In genomic region chr15:25858611-25859058, GRCm38 (mm10) we compare ENCODE assay signal across 10 mouse cellular contexts. TPM values are rescaled to one million over a fixed set of nuclear protein-coding genes. Genes with fewer than 3 reads are reported as not detected.
A peak's percentile ranks its signal among the peaks of the same experiment; 100 is the strongest.
DNase-seq lines count a peak whose midpoint lies in the region; ATAC-seq and TF ChIP-seq lines count a peak whose summit lies in the region.
"Had no signal": no experiment of that assay in that cellular context is flagged by ENCODE, and none has a peak within 500 bp of the region (broad histone marks: within the 10 kb centered on the region; RNA-seq: fewer than 3 reads in every experiment).

No protein-coding gene starts in this region.

- H3K9me3 ChIP-seq in kidney, postnatal 0 days (replicated peaks; ENCODE audit: low read length), result no peaks in the 10 kb centered on the region
- no peaks in the 10 kb centered on the region for H3K9me3 ChIP-seq in forebrain, embryonic 13.5 days (replicated peaks)
- no peaks in the 10 kb centered on the region for H3K9me3 ChIP-seq in hindbrain, embryonic 12.5 days (replicated peaks)
- H3K9me3 ChIP-seq: neural tube, embryonic 15.5 days had no signal

- no peak overlapping the region for H3K4me3 ChIP-seq in kidney, postnatal 0 days (replicated peaks; ENCODE audit: low read depth, low read length)
- H3K4me3 ChIP-seq in forebrain, embryonic 13.5 days, result no peak overlapping the region
- no peak overlapping the region for H3K4me3 ChIP-seq in hindbrain, embryonic 12.5 days
- H3K4me3 ChIP-seq: neural tube, embryonic 15.5 days had no signal

- H3K27me3 ChIP-seq in kidney, postnatal 0 days (ENCODE audit: insufficient read depth, low read length), result no peaks in the 10 kb centered on the region
- no peaks in the 10 kb centered on the region for H3K27me3 ChIP-seq in forebrain, embryonic 13.5 days
- H3K27me3 ChIP-seq in hindbrain, embryonic 12.5 days, result no peaks in the 10 kb centered on the region
- H3K27me3 ChIP-seq: neural tube, embryonic 15.5 days had no signal

- no peaks in the 10 kb centered on the region for H3K36me3 ChIP-seq in kidney, postnatal 0 days (ENCODE audit: insufficient read depth, low read length)
- H3K36me3 ChIP-seq in forebrain, embryonic 13.5 days (ENCODE audit: poor library complexity, severe bottlenecking), result no peaks in the 10 kb centered on the region
- H3K36me3 ChIP-seq in hindbrain, embryonic 12.5 days, result no peaks in the 10 kb centered on the region
- H3K36me3 ChIP-seq: neural tube, embryonic 15.5 days had no signal

- H3K4me2 ChIP-seq in kidney, postnatal 0 days (ENCODE audit: low read length), result 0 out of 2 replicates have a peak overlapping the region, but pooled peaks have one; percentile 27
- H3K4me2 ChIP-seq in forebrain, embryonic 13.5 days, result no peak overlapping the region
- H3K4me2 ChIP-seq in hindbrain, embryonic 12.5 days (replicated peaks), result no peak overlapping the region
- H3K4me2 ChIP-seq: neural tube, embryonic 15.5 days had no signal

- ATAC-seq in kidney, postnatal 0 days (replicated peaks; ENCODE audit: low FRiP score, low read depth), result peak; percentile 58
- ATAC-seq in neutrophil, adult 5-6 weeks (ENCODE audit: extremely low read depth, insufficient number of reproducible peaks, low FRiP score, poor library complexity, severe bottlenecking), result peak; percentile 81
- no peak for ATAC-seq in forebrain, embryonic 13.5 days
- ATAC-seq in hindbrain, embryonic 12.5 days (ENCODE audit: low FRiP score), result no peak

- no peak for TF ChIP-seq CTCF in kidney, postnatal 0 days (IDR thresholded peaks at IDR 0.05; ENCODE audit: low read depth)

- DNase-seq in A20 (ENCODE audit: low read depth, low spot score), result peak; percentile 77
- DNase-seq in T-cell, adult 2 months (ENCODE audit: low spot score), result peak; percentile 48
- peak; percentile 16 for DNase-seq in kidney, postnatal 0 days (ENCODE audit: low spot score)
- DNase-seq in left cerebral cortex, postnatal 36 days (ENCODE audit: low spot score in 2 of 2), result no peak
- no peak for DNase-seq in left cerebral cortex, postnatal 14 days (ENCODE audit: low spot score in 2 of 2)

- intact Hi-C loops in left cerebral cortex, postnatal 36 days (cut with DNase I), result no loop called here
- intact Hi-C loops in left cerebral cortex, postnatal 14 days (cut with DNase I), result no loop called here

- H3K9ac ChIP-seq in kidney, postnatal 0 days (ENCODE audit: low read depth, low read length), result no peak overlapping the region
- no peak overlapping the region for H3K9ac ChIP-seq in forebrain, embryonic 13.5 days
- no peak overlapping the region for H3K9ac ChIP-seq in hindbrain, embryonic 12.5 days
- H3K9ac ChIP-seq: neural tube, embryonic 15.5 days had no signal

- H3K4me1 ChIP-seq in kidney, postnatal 0 days (replicated peaks; ENCODE audit: insufficient read depth, low read length), result peaks cover 5% of the 10 kb centered on the region; the same call in 1 of the 2 replicates
- H3K4me1 ChIP-seq in forebrain, embryonic 13.5 days, result no peaks in the 10 kb centered on the region
- H3K4me1 ChIP-seq in hindbrain, embryonic 12.5 days, result peaks cover 3% of the 10 kb centered on the region; the same call in 1 of the 2 replicates
- H3K4me1 ChIP-seq: neural tube, embryonic 15.5 days had no signal

- no peak overlapping the region for H3K27ac ChIP-seq in kidney, postnatal 0 days
- no peak overlapping the region for H3K27ac ChIP-seq in forebrain, embryonic 13.5 days
- no peak overlapping the region for H3K27ac ChIP-seq in hindbrain, embryonic 12.5 days
- H3K27ac ChIP-seq: macrophage; neural tube, embryonic 15.5 days had no signal

- 44% methylated on average over 10 of the region's 12 CpGs for WGBS in kidney, postnatal 0 days
- WGBS in forebrain, embryonic 13.5 days, result 78% methylated on average over 10 of the region's 12 CpGs
- WGBS in hindbrain, embryonic 12.5 days, result 80% methylated on average over 11 of the region's 12 CpGs

RNA-seq across cellular contexts. Expression of gene Retreg1, which starts 15.7 kb away (rescaled TPM):
- 37.0 and 37.1 TPM in 2 replicates for polyA plus RNA-seq in kidney, postnatal 0 days (2015; fragmentation: Nextera tagmentation; extraction: Ambion mirVana)
- 168 and 183 TPM in 2 replicates for total RNA-seq in neutrophil, adult 5-6 weeks (2017)
- 10 to 100 TPM; 32.2 to 34.2 TPM for total RNA-seq in left cerebral cortex, postnatal 36 days (2021)
- 10 to 100 TPM; 35.0 to 39.9 TPM for total RNA-seq in left cerebral cortex, postnatal 14 days (2021)
- polyA plus RNA-seq in forebrain, embryonic 13.5 days (2015; fragmentation: Nextera tagmentation; extraction: Ambion mirVana), result 3.5 and 3.8 TPM in 2 replicates
- polyA plus RNA-seq in hindbrain, embryonic 12.5 days (2016; fragmentation: Nextera tagmentation; extraction: Ambion mirVana), result 4.5 and 4.7 TPM in 2 replicates

Comparison
In these comparisons a context has a peak if more than half of its experiments do, and no peak if none do; other contexts are left out.
1. DNase-seq: peak in A20 (single experiment), T-cell, adult 2 months (single experiment) and kidney, postnatal 0 days (single experiment); none in left cerebral cortex, postnatal 36 days (0 of 2) and left cerebral cortex, postnatal 14 days (0 of 2).
2. ATAC-seq: peak in kidney, postnatal 0 days (single experiment) and neutrophil, adult 5-6 weeks (single experiment); none in forebrain, embryonic 13.5 days (single experiment) and hindbrain, embryonic 12.5 days (single experiment).